Mouse (Mus musculus) induced T-regulatory cell, adult 2 months (primary cell): ENCODE data around the gene Zzef1.
A peak's percentile ranks its signal among the peaks of the same experiment; 100 is the strongest.

Source experiments
- DNase-seq: peaks from one replicate; pipeline ENCODE4 v3.0.0-alpha.2; 2012; ENCODE audit warnings: low read depth

Zzef1 gene

GRCm38 (mm10) chr11:72917299-72917996 lies 121.4 kb downstream of the Zzef1 start:
- no peak for DNase-seq

GRCm38 (mm10) chr11:72923116-72923515 lies 127.1 kb downstream of the Zzef1 start:
- DNase-seq: no peak

GRCm38 (mm10) chr11:72924458-72924857 lies 128.4 kb downstream of the Zzef1 start:
- no peak for DNase-seq

GRCm38 (mm10) chr11:72925067-72925466 lies 129.0 kb downstream of the Zzef1 start:
- no peak for DNase-seq

GRCm38 (mm10) chr11:72926226-72926890 lies 130.3 kb downstream of the Zzef1 start:
- DNase-seq: peak; percentile 65

- DNase-seq: peak; percentile 66
Observed at GRCm38 (mm10) chr11:72928516-72928915, 132.5 kb downstream of the Zzef1 start.

GRCm38 (mm10) chr11:72940208-72941143 lies 144.4 kb downstream of the Zzef1 start:
- DNase-seq: peak; percentile 76

GRCm38 (mm10) chr11:72944996-72945793 lies 149.2 kb downstream of the Zzef1 start:
- no peak for DNase-seq

- DNase-seq: peak; percentile 48
Observed at GRCm38 (mm10) chr11:72945875-72946559, 150.0 kb downstream of the Zzef1 start.

- DNase-seq: no peak
Observed at GRCm38 (mm10) chr11:72946560-72947119, 150.6 kb downstream of the Zzef1 start.

GRCm38 (mm10) chr11:72947840-72948239 lies 151.8 kb downstream of the Zzef1 start:
- DNase-seq: no peak

GRCm38 (mm10) chr11:72948254-72948653 lies 152.2 kb downstream of the Zzef1 start:
- DNase-seq: no peak

GRCm38 (mm10) chr11:72951137-72952000 lies 155.3 kb downstream of the Zzef1 start:
- DNase-seq: no peak

- DNase-seq: no peak
Observed at GRCm38 (mm10) chr11:72952226-72952625, 156.2 kb downstream of the Zzef1 start.

- DNase-seq: no peak
Observed at GRCm38 (mm10) chr11:72952697-72953096, 156.7 kb downstream of the Zzef1 start.

GRCm38 (mm10) chr11:72953116-72953439 lies 157.1 kb downstream of the Zzef1 start:
- no peak for DNase-seq

GRCm38 (mm10) chr11:72953440-72954151 lies 157.6 kb downstream of the Zzef1 start:
- DNase-seq: peak; percentile 68

- no peak for DNase-seq
Observed at GRCm38 (mm10) chr11:72954216-72954615, 158.2 kb downstream of the Zzef1 start.

- no peak for DNase-seq
Observed at GRCm38 (mm10) chr11:72955339-72955974, 159.4 kb downstream of the Zzef1 start.
